Mouse (Mus musculus) MEL (cell line): ENCODE data around the gene Naaladl2.

Source experiments
- CHD1 ChIP-seq: IDR thresholded peaks from 2 replicates; pipeline ENCODE4 v1.6.1; 2012; ENCODE audit warnings: low read depth, mild to moderate bottlenecking, inconsistent platforms, low read length, improper control_type of control experiment
- CTCF ChIP-seq, 3 experiments: IDR thresholded peaks in 2 of 3; conservative IDR thresholded peaks in 1 of 3; 2 replicates each; pipeline ENCODE4 v1.5.1; 2011 to 2012; ENCODE audit warnings: low read length in 3 of 3, low read depth in 2 of 3, mild to moderate bottlenecking in 2 of 3, improper control_type of control experiment in 1 of 3, inconsistent platforms in 1 of 3, mixed read lengths in 1 of 3, moderate library complexity in 1 of 3; ENCODE audit not compliant: control insufficient read depth in 1 of 3, insufficient read depth in 1 of 3, poor library complexity in 1 of 3, severe bottlenecking in 1 of 3
- EP300 ChIP-seq, 2 experiments: IDR thresholded peaks; 2 replicates each; pipeline ENCODE4 v1.6.1; 2011; ENCODE audit warnings: improper control_type of control experiment in 2 of 2, low read length in 2 of 2, low read depth in 1 of 2, mild to moderate bottlenecking in 1 of 2
- MYC ChIP-seq: IDR thresholded peaks from 2 replicates; pipeline ENCODE4 v1.6.1; 2011; ENCODE audit warnings: low read depth, mild to moderate bottlenecking, low read length, improper control_type of control experiment, moderate library complexity
- POLR2A ChIP-seq, 2 experiments: IDR thresholded peaks; 2 replicates each; pipeline ENCODE4 v1.6.1; 2011 to 2012; ENCODE audit warnings: low read length in 2 of 2, mild to moderate bottlenecking in 2 of 2, control low read depth in 1 of 2, improper control_type of control experiment in 1 of 2, low read depth in 1 of 2, moderate library complexity in 1 of 2; ENCODE audit not compliant: control insufficient read depth in 1 of 2, insufficient read depth in 1 of 2, poor library complexity in 1 of 2
- POLR2AphosphoS5 ChIP-seq: IDR thresholded peaks from 2 replicates; pipeline ENCODE4 v1.6.1; 2012; ENCODE audit warnings: low read depth, borderline replicate concordance, mild to moderate bottlenecking, inconsistent platforms, low read length, moderate library complexity, mixed read lengths
- SMC3 ChIP-seq: IDR thresholded peaks from 2 replicates; pipeline ENCODE4 v1.6.1; 2011; ENCODE audit warnings: low read depth, low read length, improper control_type of control experiment
- TCF12 ChIP-seq: IDR thresholded peaks from 2 replicates; pipeline ENCODE4 v1.6.1; 2014; ENCODE audit warnings: low read depth, mild to moderate bottlenecking, inconsistent platforms, low read length, improper control_type of control experiment, moderate library complexity

- TF ChIP-seq POLR2AphosphoS5 = no peak
- TF ChIP-seq SMC3 = no peak
- TF ChIP-seq POLR2A (IDR thresholded peaks at IDR 0.05; ENCODE audit: control insufficient read depth in 1 of 2, insufficient read depth in 1 of 2, low read depth in 1 of 2, low read length in 2 of 2, poor library complexity in 1 of 2) = no peak
- no peak for TF ChIP-seq TCF12
- TF ChIP-seq MYC = no peak
- TF ChIP-seq CTCF (IDR thresholded peaks at IDR 0.05 in 2 of 3, conservative IDR thresholded peaks at IDR 0.05 in 1 of 3; ENCODE audit: control insufficient read depth in 1 of 3, insufficient read depth in 1 of 3, low read depth in 2 of 3, low read length in 3 of 3, poor library complexity in 1 of 3, severe bottlenecking in 1 of 3) = no peak
- TF ChIP-seq EP300 (IDR thresholded peaks at IDR 0.05; ENCODE audit: low read depth in 1 of 2, low read length in 2 of 2) = no peak
- no peak for TF ChIP-seq CHD1
Observed at GRCm38 (mm10) chr3:23973727-23974126, 1170.3 kb downstream of the Naaladl2 start.
